Mouse (Mus musculus): ENCODE results near the gene Ssr3.

DNA sequence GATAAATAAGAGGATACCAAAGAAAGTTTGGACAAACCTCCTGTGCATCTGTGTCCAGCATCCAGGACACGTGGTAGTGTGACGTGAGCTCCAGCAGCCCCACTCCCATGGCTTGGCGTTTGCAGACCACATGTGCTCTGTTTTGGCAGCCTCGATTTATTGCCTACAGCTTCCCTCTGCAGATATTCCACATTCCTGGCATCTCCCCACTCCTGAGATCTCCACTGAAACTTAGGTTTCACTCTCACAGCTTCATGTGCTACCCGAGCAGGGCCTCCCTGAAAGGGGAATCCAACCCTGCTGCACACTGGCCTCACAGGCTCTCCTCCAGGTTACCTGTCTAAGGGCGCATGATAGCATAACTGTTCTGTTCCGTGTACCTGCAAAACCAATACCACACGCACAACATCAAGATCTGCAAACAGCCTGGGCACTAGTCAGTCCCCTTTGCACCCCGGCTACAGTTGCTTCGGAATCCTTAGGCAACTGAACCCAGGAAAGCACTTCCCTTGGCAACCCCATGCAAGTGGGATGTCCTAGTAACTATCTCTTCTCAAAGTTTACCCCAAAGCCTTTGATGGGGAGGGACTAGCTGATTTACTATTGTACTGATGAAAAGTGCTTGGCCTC, 54.5 kb downstream of the Ssr3 start:
- TF ChIP-seq CTCF (IDR thresholded peaks at IDR 0.05; ENCODE audit: low read depth, low read length) (no peak), TAL1 (conservative IDR thresholded peaks at IDR 0.05; ENCODE audit: low read depth, low read length) (no peak), GATA2 (IDR thresholded peaks at IDR 0.05; ENCODE audit: borderline replicate concordance, low read depth, low read length) (no peak), GATA1 (IDR thresholded peaks at IDR 0.05; ENCODE audit: borderline replicate concordance, low read length) (no peak)
